Mouse (Mus musculus) C2C12 (cell line): Measurements from ENCODE around the gene Catsperd. TPM values are rescaled to one million over a fixed set of nuclear protein-coding genes. Genes with fewer than 3 reads are reported as not detected.

Experiments used
- H3K27me3 ChIP-seq: one replicate; pipeline ENCODE4 v1.6.1; 2011; ENCODE audit not compliant: control insufficient read depth, insufficient read depth, insufficient read length
- H3K36me3 ChIP-seq: one replicate; pipeline ENCODE4 v1.6.1; 2011; ENCODE audit not compliant: control insufficient read depth, insufficient read depth
- H3K4me3 ChIP-seq: one replicate; pipeline ENCODE4 v1.5.1; 2011; ENCODE audit warnings: mild to moderate bottlenecking, control low read depth; ENCODE audit not compliant: poor library complexity, insufficient read depth, severe bottlenecking
- H3K79me2 ChIP-seq: one replicate; pipeline ENCODE4 v1.6.1; 2011; ENCODE audit not compliant: control insufficient read depth, insufficient read depth
- H3K79me3 ChIP-seq: one replicate; pipeline ENCODE4 v1.6.1; 2011; ENCODE audit warnings: low read depth, control low read depth
- H3ac ChIP-seq: one replicate; pipeline ENCODE3; 2011; ENCODE audit warnings: low read depth; ENCODE audit not compliant: control insufficient read depth, insufficient read length
- CEBPB ChIP-seq: IDR thresholded peaks from one replicate; pipeline ENCODE4 v1.6.1; 2011; ENCODE audit warnings: low read depth, mild to moderate bottlenecking, control low read depth, moderate library complexity
- CTCF ChIP-seq: IDR thresholded peaks from one replicate; pipeline ENCODE4 v1.5.1; 2011; ENCODE audit not compliant: control insufficient read depth, insufficient read depth, insufficient read length
- FOSL1 ChIP-seq: IDR thresholded peaks from one replicate; pipeline ENCODE4 v1.8.0; 2011; ENCODE audit warnings: mild to moderate bottlenecking, low read length; ENCODE audit not compliant: poor library complexity, insufficient read depth, severe bottlenecking
- MAX ChIP-seq: IDR thresholded peaks from one replicate; pipeline ENCODE4 v1.6.1; 2011; ENCODE audit warnings: mild to moderate bottlenecking, control low read depth
- MYOD1 ChIP-seq: IDR thresholded peaks from one replicate; pipeline ENCODE4 v1.6.1; 2011; ENCODE audit warnings: low read depth; ENCODE audit not compliant: control insufficient read depth, insufficient read length
- MYOG ChIP-seq: IDR thresholded peaks from one replicate; pipeline ENCODE4 v1.6.1; 2011; ENCODE audit not compliant: control insufficient read depth, insufficient read length; ENCODE audit errors: extremely low read depth
- USF1 ChIP-seq: IDR thresholded peaks from one replicate; pipeline ENCODE4 v1.6.1; 2011; ENCODE audit warnings: low read depth, mild to moderate bottlenecking, control low read depth, moderate library complexity
- polyA plus RNA-seq: library from polyadenylated mRNA; unstranded; fragments of >200 nt; fragmentation: generic; extraction: Trizol; gene quantifications from one replicate; pipeline ENCODE4 v1.2.1, GENCODE M21; 2012; ENCODE audit warnings: missing spikeins

Catsperd gene
- polyA plus RNA-seq, 1 experiment, result 0.07 TPM

- H3K4me3 ChIP-seq, result no peak overlapping the region
- H3K27me3 ChIP-seq, result no peaks in the 10 kb centered on the region
- H3K79me3 ChIP-seq, result no peaks in the 10 kb centered on the region
- H3K79me2 ChIP-seq, result no peaks in the 10 kb centered on the region
- H3K36me3 ChIP-seq, result no peaks in the 10 kb centered on the region
- TF ChIP-seq MYOD1 (no peak), CTCF (no peak), CEBPB (no peak), MYOG (no peak), MAX (no peak), USF1 (no peak), FOSL1 (no peak)
- H3ac ChIP-seq, result no peak overlapping the region
Observed at GRCm38 (mm10) chr17:56666384-56666783, 38.4 kb downstream of the Catsperd start.

DNA sequence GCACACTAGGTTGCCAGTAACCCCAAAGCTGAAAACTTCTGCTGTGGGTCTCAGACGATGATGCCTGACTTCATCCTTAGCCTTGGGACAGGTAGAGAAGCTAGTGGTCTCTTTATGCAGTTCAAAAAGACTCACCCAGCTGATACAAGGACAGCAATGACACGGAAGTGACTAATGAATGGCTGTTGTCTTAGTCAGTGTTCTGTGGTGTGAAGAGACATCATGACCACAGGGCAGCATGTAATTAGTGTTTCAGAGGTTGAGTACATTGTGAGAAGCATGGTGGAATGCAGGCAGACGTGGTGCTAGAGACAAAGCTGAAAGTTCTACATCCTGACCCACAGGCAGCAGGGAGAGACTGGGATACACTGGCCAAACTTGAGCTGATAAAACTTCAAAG lies 39.6 kb downstream of the Catsperd start:
- Histone ChIP-seq H3K36me3 (no peaks in the 10 kb centered on the region), H3K79me3 (no peaks in the 10 kb centered on the region), H3K4me3 (no peak overlapping the region), H3K27me3 (no peaks in the 10 kb centered on the region), H3ac (no peak overlapping the region), H3K79me2 (no peaks in the 10 kb centered on the region)
- TF ChIP-seq MYOD1 (peak; percentile 45), FOSL1 (peak; percentile 72), CEBPB (no peak)

DNA sequence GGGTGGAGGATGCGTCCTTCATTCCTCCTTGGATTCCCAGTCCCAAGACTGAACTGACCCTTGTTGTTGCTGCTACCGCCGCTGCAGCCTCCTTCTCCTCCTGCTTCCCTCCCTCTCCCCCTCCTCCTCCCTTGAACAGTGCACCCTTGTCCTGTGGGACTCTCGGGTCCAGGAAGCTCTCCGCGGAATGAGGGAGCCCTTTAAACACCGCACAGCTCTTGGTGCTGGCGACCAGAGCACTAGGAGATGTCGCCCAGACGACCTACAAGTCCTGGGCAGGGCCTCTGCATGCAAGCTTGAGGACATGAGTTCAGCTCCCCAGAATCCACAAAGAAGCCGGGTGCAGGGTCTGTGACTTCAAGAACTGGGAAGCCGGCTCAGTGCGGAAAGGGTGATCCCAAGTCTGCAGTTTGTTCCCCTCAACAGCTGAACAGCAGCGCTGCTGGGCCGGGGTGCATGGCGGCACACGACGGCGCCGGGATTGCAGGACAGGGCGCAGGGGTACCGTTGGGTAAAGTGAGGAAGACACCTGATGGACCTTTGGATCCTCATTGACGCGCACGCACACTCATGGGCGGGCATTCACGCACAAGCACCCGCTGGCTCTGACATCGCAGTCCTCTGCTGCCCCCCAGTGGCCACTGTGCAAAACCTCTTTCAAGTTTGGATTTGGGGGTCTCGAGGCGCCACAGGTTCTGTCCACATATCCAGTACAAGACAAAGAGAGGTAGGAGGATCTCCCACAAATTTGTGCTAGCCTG lies 40.6 kb downstream of the Catsperd start:
- H3K79me2 ChIP-seq, result peaks cover 4% of the 10 kb centered on the region
- TF ChIP-seq USF1 (no peak), CTCF (peak; percentile 87), MAX (peak; percentile 64), MYOG (no peak)
- H3K4me3 ChIP-seq, result no peak overlapping the region
- H3K36me3 ChIP-seq, result no peaks in the 10 kb centered on the region
- peaks cover under 1% of the 10 kb centered on the region for H3K79me3 ChIP-seq
- H3K27me3 ChIP-seq, result no peaks in the 10 kb centered on the region
- H3ac ChIP-seq, result no peak overlapping the region

DNA sequence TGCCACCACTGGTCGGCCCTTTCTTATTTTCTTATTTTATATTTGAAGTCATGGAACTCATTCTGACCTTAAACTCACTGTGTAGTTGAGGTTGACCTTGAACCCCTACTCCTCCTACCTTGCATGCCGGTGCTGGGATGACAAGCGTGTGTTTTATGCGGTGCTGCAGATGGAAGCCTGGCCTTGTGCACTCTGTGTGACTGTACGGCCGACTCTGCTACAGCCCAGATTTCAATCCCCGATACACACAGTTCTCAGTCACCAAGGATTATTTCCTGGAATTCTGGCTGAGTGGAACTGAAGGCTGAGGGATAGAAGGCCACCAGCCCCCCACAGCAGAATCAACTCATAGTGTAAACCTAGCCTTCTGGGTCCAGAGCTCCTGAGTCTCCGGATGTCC lies 41.8 kb downstream of the Catsperd start:
- Histone ChIP-seq H3K79me2 (peaks cover 16% of the 10 kb centered on the region), H3K27me3 (no peaks in the 10 kb centered on the region), H3K36me3 (no peaks in the 10 kb centered on the region), H3K79me3 (peaks cover 13% of the 10 kb centered on the region), H3K4me3 (no peak overlapping the region), H3ac (no peak overlapping the region)
- no peak for TF ChIP-seq USF1
- no peak for TF ChIP-seq MAX
- no peak for TF ChIP-seq MYOD1
- TF ChIP-seq FOSL1, result no peak
- no peak for TF ChIP-seq MYOG
- no peak for TF ChIP-seq CEBPB
- TF ChIP-seq CTCF, result no peak

DNA sequence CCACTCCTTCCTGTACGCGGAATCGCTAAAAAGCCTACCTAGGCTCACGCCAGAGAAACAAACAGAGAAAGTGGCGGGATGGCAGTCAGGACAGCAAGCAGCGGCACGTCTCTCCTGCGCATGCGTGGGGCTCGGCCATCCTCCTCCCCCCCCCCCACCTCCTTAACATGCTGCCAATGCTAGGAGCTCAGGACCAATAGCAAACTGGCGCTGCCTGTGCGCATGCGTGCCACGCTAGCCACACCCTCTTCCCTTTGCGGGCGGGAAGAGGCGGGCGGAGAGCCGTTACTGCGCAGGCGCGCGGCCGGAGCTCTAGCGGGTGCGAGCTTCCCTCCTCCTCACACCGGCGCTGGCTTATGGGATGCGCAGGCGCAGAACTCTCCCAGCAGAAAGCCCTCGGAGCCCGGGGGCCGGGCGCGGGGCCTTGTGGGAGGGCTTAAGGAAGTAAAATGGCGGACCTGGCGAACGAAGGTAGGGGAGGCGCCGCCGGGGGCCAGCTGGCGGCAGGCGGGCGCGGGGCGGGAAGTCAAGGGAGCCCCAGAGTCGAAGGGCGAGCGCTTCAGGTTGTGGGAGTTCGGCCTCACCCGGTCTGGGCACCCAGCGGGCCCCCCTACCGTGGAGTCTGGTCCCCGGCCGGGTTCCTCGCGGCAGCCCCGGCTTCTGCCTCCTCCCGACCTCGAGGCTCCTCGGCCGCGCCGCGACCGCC lies 45.2 kb downstream of the Catsperd start, which contains the start of gene Ranbp3:
Gene Ranbp3, plus strand, starts transcription at position 354 of the 706 bp plus-strand sequence.
- Histone ChIP-seq H3K79me2 (peaks cover 49% of the 10 kb centered on the region), H3K27me3 (no peaks in the 10 kb centered on the region), H3K79me3 (peaks cover 46% of the 10 kb centered on the region), H3ac (peak within 1 kb of the TSS; percentile 82), H3K36me3 (peaks cover 22% of the 10 kb centered on the region), H3K4me3 (peak within 1 kb of the TSS; percentile 87)
- no peak for TF ChIP-seq MAX
- TF ChIP-seq FOSL1, result no peak
- no peak for TF ChIP-seq CTCF
- TF ChIP-seq CEBPB, result no peak
- no peak for TF ChIP-seq MYOD1
- no peak for TF ChIP-seq MYOG
- TF ChIP-seq USF1, result no peak
